Mouse (Mus musculus) lung, postnatal 14 days (tissue): ENCODE data around the gene Gm20721.
"Not testable (repeated sequence)": the region's sequence is repeated elsewhere in the genome, so short reads cannot be mapped to it uniquely, and the experiment has no call there.

Experiments
- DNase-seq: peaks from one replicate; pipeline ENCODE4 v3.0.0; 2021

Gm20721 gene

DNA sequence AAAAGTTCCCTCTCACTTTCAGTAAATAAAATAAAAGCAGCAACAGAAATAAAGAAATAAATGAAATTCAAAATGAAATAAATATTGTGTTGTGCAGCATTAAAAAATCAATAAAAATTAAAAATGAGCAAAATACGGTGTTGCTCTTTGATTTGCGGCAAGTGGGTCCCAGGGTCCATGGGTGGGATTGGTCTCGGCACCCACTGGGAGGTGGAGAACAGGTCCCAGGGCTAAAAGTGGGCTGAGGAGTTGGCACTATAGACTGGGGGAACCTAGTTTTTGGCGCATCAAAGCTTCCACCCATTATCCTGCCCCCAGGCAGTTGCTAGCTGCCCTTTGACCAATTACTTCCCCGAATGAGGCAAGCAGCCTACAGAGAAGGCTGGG lies at the start of gene Gm20721:
Gene Gm20721, minus strand, starts transcription at position 101 of the 387 bp plus-strand sequence.
- no peak for DNase-seq

DNA sequence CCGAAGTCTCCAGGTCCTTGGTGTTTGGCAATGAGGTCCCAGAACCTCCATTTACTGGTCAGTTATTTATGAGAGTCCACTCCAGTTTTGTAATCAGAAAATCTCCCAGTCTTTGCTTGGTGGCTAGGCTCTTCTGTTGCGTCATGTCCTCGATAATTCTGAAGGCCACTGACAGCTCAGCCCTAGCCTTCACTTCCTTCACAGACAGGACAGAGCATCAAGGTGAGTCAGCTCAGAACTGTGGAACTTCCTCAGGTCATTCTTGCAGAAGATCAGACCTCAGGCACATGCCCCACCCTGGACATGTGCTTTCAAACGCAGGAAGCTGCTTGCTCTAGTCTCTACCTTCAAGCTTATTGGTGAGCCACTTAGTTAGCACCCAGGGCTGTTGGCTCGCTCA lies 46.9 kb upstream of the Gm20721 start:
- DNase-seq: no peak

DNA sequence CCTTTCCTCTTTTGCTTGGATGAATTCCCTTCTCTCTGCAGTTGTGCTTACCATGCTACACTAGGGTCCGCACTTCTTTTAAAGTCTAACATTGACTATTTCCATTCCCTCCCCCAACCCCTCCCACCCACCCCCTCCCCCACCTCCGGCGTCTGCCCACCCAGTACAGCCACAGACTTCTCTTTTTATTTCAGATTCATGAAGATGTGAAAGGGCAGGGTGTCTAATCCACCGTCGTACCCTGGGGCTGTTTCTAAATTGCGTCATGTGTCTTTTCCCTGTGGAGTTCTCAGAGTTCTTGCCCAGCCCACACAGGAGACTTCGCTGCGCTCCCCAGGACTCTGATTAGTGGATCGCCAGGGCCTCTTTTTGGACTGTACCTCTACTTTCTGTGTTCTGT lies 46.0 kb upstream of the Gm20721 start:
- no peak for DNase-seq

DNA sequence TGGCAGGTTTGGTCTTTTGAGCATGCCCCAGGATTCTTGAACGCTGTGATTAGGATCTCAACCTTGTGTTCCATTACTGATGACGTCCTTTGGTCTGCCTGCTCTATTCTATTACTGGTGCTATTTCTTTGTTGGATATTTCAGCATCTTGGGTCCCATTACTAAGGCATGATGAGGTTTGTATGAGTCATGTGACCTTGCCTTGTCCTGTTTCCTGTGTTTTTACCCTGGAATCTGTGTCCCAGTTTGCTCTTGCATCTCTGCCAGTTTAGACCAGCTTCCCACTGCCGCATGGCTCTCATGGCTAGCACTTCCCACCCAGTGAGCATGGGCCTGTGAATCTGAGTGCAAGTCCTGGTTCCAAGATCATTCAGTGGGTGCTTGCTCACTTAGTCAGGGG lies 45.4 kb upstream of the Gm20721 start:
- DNase-seq: no peak

DNA sequence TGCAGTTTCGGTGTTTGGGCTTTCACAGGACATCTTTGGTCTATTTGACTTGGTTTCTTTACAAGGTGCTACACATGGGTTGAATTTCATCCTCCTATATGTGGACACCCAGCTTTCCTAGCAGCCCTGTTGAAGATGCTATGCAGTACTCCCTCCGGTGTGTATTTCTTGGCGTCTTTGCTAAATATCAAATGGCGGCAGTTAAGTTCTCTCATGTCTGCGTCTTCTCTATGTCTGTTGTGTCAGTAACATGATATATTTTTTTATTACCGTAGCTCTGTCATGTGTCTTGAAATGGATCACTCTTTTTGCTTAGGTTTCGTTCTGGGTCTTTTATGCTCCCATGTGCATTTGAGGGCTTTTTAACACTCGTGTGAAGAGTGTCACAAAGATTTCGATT lies 34.5 kb upstream of the Gm20721 start:
- no peak for DNase-seq

DNA sequence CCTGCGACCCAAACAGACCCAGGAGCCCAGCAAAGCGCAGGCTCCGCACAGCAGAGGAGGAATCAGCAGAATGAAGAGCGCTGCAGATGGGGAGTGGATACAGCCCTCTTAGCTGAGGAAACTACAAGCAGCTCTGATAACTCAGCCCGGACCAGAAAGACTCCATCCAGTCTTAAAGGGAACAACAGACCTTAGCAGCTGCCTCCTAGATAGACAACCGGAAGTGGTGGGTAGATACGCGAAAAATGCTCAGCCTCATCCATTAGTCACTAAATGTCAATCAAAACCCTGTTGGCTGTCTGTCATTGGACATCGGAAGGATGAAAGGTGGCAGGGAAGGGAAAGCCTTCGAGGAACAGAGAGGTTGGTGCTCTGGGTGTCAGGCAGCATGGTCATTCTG lies 20.1 kb upstream of the Gm20721 start:
- DNase-seq: no peak

DNA sequence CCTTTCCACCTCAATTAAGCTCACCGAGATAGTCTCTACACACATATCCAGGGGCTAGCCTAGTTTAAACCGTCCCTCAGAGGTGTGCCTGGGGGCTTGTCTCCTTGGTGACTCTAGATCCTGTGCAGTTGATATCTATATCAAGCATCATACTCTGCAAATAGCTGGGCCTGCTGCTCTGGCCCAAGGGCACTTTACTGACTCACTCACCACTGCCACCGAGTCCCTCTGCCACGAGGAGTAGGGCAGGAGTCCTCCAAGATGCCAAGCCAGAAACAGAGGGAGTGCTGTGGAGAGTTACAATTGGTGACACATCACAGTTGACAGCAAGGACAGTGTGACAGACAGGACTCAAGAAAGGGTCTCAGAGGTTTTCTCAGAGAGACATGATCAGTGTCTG lies 13.1 kb upstream of the Gm20721 start:
- DNase-seq: no peak

DNA sequence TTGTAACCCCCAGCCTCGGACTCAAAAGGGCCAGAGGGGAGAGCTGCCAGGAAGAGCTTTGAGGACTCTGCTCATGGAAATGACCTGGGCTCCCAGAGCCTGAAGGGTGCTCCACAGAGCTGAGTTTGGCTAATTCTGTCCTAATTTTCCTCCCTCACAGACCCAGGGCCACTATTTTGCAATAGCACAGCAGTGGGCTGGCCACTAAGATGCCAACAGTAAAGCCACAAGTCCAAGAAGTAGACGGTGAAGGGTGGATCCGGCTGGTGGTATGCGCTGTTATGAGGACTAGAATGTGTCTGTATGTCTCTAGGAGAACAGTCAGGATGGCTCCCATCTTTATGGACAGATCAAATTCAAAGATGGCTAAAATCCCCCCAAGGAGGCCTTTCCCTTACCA lies 12.0 kb upstream of the Gm20721 start:
- no peak for DNase-seq

DNA sequence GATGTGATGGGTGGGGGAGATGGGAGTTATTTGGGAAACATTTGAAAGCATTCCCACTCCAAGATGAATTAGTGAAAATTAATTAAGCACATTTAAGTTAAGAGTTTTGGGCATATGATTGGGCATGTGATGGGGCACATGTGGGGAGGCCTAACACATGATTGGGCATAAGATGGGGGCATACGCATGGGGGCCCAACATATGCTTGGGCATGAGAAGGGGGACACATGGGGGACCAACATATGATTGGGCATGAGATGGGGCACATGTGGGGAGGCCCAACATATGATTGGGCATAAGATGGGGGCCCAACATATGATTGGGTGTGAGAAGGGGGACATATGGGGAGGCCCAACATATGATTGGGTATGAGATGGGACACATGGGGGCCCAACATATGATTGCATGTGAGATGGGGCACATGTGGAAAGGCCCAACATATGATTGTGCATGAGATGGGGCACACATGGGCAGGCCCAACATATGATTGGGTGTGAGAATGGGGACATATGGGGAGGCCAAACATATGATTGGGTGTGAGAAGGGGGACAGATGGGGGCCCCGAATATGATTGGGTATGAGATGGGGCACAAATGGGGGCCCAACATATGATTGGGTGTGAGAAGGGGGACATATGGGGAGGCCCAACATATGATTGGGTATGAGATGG lies 622 bp upstream of the Gm20721 start:
- DNase-seq: not testable (repeated sequence)

DNA sequence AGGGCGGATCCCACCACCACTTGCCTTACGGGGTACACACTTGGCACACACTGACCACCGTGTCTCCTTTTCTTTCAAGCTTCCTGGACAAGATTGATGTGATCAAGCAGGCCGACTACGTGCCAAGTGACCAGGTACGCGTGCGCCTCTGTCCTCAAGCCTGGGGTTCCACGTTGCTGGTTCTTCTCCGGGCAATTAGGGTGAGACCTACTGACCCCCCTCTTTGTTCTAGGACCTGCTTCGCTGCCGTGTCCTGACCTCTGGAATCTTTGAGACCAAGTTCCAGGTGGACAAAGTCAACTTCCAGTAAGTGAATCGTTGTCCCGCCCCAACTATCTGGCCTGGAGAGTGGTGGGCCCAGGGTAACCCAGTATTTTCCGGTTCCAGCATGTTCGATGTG lies 1.5 kb downstream of the Gm20721 start:
- no peak for DNase-seq

DNA sequence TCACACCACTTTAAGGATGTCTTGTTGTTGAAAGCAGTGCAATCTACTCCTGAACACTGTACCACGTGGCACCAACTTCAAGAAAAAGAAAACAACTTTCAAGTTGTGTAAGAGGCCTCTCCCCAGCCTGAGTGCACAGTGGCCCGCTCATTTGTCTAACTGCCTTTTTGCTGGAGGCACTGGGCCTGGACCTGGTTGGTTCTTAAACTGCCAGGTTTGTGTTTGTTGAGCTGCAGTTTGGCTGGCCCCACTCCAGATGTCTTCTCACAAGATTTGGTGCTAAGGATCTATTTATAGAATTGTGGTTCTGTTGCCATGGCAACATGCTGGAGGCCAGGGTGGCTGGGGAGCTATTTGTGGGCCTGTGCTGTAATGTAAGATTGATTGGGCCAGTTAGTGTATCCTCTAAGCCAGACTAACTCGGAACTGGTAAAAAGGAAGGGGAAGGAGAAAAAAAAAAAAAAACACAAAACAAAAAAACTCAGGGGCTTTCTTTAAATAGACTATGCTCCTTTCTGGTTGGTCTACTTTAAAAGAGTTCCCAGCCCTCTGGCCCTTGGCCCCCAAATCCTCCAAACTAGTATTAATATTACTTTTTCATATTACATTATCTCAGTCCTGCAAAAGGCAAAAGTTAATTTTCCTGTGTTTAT lies 2.4 kb downstream of the Gm20721 start:
- peak; percentile 86 for DNase-seq

DNA sequence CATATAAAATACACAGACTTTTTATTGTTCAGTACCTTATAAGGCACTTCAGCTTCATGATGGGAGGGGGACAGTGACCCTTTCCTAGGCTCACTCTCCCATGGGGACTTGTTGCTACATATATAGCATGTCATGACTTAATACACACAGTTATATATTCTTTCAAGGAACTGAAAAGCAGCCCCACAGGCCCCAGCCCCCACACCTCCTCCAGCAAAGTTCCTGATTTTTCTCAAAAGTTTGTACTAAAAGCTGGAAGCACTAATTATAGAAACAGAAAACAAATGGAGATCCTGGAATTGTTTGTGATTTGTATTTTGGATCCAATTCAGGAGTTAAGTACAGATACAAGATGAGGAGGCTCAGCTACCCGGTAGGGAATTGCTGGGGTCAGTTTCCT lies 2.9 kb downstream of the Gm20721 start:
- no peak for DNase-seq

DNA sequence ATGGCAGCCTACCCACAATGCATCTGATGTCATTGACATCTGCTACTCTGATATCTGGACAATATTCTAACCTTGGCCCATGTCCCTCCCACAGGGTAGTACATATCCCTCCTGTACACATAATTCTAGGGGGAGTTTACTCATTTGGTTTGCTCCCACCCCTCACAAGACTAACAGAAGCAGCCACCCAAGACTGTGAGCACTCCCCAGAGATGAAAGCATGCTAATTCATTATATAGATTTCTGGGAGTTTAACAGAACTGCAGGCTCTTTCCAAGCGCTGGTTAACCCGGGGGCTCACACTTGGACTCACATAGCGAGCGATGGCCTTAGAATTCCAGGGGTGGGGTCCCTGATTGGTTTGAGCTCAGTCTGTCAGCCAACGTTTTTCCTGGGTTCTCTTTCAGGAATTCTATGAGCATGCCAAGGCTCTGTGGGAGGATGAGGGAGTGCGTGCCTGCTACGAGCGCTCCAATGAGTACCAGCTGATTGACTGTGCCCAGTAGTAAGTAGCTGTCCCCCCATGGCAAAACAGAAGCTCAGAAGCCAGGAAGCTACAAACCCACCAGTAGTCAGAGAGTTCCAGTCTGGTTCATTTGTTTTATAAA lies 3.6 kb downstream of the Gm20721 start:
- DNase-seq: no peak

DNA sequence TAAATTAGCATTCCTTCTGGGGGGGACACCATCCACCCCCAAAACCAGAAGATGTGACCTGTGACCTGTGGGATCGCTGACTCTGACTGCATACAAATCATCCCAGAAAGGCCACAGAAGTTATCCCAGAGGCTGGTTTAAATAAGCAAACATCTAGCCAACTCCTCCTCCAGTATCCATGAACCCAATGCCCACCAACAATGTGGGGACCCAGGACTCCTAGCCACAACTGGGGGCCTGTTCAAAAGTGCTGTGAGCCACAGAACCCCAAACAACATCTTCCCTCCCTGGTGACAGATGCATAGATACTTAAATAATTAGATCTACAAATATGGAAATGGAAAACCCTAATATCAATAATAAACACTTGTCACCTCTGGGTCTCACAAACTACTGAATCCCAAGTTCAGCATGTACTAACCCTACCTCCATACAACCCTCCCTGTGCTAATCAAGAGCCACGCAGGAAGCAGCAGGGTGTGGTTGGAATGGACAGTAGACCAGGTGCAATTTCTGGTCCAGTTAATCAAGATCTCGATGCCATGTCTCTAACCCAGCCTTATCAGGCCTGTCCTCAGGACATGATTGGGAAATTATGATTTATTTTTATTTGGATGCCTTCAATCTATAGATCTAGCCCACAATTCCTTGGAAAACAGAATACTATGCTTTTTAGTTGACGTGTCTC lies 5.5 kb downstream of the Gm20721 start:
- no peak for DNase-seq

DNA sequence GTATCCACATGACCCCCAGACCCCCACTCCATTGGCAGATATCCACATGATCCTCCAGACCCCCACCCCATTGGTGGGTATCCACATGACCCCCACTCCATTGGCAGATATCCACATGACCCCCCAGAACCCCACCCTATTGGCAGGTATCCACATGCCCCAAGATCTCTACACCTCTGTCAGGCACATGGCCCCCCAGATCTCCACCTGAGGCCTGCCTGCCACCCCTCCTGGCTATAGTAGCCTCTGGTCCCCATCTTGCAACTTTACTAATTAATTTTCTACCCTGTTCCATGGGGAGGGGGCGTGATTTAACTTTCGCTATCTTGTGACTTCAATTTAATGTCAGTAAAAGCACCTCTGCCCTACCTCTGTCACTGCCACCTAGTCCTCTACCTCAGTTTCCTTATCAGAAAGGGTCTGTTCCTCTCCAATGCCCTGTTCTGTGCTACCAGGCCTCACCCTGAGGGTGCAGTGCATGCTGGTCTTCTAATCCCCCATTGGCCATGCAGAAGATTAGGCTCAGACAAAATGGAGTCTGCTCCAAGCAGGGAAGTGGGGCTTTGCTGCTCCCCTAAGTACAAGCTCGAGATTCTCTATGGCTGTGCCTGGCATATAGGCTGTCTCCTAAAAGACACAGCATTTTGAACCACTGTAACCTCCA lies 6.2 kb downstream of the Gm20721 start:
- DNase-seq: no peak

DNA sequence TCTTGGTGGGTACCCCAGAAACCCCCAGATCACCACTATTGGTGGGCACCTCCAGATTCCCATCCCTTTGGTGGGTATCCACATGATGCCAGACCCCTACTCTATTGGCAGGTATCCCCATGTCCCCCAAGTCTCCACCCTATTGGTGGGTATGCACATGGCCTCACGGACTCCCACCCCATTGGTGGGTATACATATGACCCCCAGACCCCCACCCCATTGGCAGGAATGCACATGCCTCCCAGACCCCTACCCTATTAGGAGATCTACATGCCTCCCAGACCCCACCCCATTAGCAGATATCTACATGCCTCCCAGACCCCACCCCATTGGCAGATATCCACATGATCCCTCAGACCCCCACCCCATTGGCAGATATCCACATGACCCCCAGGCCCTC lies 6.8 kb downstream of the Gm20721 start:
- DNase-seq: no peak

DNA sequence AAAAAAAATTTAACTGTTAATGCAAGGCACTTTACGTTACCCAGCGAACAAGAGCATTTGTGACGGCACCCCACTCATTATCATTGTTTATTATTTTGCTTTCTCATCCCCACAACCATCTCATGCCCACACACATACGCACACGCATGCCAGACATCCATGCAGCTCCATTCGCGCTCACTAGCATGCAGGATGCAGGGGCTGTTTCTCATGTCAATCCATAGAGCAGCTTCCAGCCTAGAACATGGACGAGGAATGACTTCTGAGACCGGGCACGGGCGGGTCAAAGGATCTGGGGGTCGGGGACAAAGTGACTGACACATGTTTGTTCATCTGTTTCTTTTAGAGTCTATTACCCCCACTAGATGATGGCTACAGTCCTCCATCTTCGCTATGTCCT lies 9.2 kb downstream of the Gm20721 start:
- no peak for DNase-seq

DNA sequence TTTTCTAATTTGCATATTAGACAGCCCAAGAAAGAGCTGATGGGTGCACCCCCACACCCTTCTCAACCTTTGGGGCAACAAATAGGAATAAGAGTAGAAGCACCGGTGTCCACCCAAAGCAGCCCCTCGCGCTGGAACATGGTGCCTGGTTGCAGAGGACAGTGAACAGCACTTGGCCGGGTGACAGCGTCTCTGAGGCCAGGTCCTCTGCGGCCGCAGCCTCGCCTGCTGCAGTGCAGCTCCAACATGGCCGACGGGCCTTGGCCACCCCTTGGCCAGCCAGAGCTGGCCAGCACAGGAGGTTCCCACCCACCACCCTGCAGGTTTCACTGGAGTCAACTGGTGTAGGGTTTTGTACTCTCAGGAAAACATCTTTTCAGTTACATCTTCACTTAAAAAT lies 12.1 kb downstream of the Gm20721 start:
- no peak for DNase-seq

DNA sequence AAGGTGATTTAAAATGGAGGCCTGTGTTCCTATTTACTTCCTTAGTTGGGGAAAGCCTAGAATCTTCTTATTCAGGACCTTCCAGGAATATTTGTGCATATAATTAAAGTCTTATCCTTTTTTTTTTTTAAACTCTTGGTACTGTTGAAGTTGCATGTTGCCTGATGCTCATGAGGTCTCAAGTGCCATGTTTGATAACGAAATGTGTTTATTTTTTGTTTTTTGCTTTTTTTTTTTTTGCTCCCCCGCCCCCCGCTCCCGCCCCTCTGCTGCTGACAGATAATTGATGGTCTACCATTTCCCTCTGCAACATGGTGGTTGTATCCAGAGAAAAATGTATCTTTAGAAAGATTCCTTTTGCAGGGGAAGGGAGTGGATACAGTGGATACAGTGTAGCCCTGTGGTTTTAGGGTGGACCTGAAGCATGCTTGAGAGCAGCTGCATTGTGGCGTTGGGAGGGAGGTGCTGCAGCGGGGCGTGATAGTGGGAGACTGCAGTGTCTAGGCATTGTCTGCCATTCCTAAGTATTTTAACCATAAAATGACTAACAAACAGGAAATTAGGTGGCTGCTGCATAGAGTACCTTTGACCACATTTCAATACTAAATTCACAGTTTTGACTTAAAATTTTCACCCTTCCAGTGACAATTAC lies 13.1 kb downstream of the Gm20721 start:
- DNase-seq: no peak

DNA sequence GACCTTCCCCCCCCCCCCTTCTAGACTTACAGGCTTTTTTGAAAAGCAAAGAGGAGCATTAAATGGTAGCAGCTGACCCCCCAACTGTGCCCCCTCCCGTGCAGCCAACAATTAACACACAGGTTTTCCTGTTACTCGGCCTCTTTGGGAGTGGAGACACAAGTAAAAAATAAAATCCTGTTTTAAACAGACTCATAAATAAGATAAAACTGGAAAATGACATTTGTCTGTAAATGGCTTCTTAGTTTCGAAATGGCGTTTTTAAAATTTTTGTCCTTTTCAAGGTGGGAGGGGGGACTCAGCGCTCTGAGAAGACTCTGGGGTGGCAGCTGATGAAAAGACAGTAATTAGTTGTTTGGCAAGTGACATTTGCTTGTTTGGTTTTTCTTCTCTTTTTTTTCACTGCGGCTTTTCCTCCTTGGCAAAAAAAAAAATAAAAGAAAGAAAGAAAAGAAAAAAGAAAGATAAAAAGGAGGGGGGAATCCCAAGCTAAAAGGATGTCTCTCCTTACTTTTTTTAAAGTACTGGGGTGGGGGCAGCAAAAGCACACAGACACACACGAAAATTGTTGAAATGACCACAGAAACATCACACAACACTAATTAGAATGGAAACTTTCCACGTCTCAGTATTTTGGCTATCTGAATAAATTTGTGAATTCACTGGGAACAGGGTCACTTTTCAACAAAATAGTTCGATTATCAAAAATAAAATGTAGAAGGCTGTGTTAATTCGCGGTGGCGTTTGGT lies 15.1 kb downstream of the Gm20721 start:
- DNase-seq: no peak

DNA sequence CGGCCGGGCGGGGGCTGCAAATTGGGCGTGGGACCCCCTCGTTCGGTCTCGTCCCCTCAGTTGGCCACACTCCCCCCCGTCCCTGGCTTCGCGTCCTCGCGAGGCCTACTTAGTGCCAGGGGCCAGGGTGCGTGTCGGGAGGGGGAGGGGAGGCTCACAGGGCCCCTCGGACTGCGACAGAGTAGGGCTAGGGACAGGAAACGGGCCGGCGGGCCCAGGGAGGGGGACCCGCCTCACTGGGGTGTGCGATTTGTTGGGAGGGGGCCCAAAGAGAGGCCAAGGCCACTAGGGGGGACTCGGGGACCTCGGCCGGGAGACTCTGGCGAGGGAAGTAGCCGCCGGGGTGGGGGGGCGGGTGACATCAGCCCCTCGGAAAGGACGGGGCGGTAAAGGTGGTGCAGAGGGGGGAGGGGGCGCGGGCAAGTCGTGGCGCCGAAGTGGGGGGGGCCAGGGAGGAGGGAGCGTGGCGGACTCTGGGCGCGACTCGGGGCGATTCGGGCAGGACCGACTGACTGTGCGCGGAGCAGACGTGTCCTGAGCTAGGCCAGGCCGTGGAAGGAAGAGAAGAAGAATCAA lies 15.8 kb downstream of the Gm20721 start:
- peak; percentile 77 for DNase-seq
